Mouse (Mus musculus) liver, embryonic 12.5 days (tissue): ENCODE measurements around the gene Fyco1. TPM values are rescaled to one million over a fixed set of nuclear protein-coding genes. Genes with fewer than 3 reads are reported as not detected.

Experiments
- polyA plus RNA-seq: library from polyadenylated mRNA; unstranded; fragments of >200 nt; fragmentation: Nextera tagmentation; extraction: Ambion mirVana; gene quantifications from 2 replicates; pipeline ENCODE4 v1.2.1, GENCODE M21; 2016

Gene Fyco1
- polyA plus RNA-seq, 1 experiment from 2014 or later, result 5.6 TPM

Other genes starting within 250 kb of the Fyco1 start
- 0.10 and 0.14 TPM in 2 replicates for gene Slc6a20b, start 219.3 kb downstream of the Fyco1 start, polyA plus RNA-seq
- 0.26 and 0.37 TPM in 2 replicates for gene Ccr9, start 173.5 kb downstream of the Fyco1 start, polyA plus RNA-seq
- gene Slc6a20a, start 173.0 kb downstream of the Fyco1 start, polyA plus RNA-seq, result 0.69 and 0.75 TPM in 2 replicates
- 22.0 and 25.6 TPM in 2 replicates for gene Lztfl1, start 134.2 kb downstream of the Fyco1 start, polyA plus RNA-seq
- 0.06 and 0.13 TPM in 2 replicates for gene Cxcr6, start 45.4 kb downstream of the Fyco1 start, polyA plus RNA-seq
- gene Xcr1, start 10.1 kb upstream of the Fyco1 start, polyA plus RNA-seq, result not detected in 2 replicates
- gene Ccr1, start 116.8 kb upstream of the Fyco1 start, polyA plus RNA-seq, result 1.4 and 1.6 TPM in 2 replicates
- not detected in 2 replicates for gene Ccr1l1, start 126.5 kb upstream of the Fyco1 start, polyA plus RNA-seq
- gene Ccr3, start 170.1 kb upstream of the Fyco1 start, polyA plus RNA-seq, result 0.05 TPM in 1 of 2 replicates, not detected in the other